Mouse (Mus musculus): ENCODE measurements around the gene Eml1. TPM values are rescaled to one million over a fixed set of nuclear protein-coding genes. Genes with fewer than 3 reads are reported as not detected.

Gene Eml1
- total and polyA plus RNA-seq, 2 experiments from 2014 or later, result 41.2 to 55.2 TPM

DNA sequence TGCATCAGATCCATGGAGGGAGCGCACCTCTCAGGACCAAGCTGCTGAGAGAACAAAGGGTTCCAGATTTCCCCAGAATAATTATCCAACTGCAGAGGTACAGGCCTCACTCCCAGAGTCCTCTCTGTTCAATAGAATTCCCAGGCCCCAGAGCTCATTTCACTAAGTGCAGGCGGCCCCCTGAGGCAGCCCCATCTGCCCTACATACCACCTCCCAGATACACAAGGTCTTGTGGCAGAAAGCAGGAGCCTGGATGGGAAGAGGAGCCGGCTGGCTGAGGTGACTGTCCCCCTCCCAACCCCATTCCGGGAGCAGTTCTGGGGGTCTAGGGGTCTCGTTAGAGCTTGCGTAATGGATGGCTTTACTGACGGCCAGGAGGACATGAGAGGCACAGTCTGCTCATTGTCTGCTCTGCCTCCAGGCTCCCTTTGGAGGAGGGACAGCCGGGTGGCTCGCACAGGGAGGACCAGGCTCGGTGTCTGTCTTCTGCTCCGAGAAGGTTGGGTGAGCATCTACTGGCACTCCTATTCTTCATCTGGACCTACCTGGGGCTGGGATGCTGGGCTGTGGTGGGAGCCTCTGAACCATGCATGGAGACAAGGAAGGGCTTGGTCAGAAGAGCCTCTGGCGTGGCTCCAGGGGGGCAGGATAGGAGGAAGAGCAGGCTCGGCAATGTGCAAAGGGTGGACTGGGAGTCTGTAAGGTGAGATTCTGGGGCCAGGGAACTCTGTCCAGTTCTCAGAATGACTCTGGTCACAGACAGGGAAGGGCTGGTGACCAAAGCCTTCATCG, 39.9 kb downstream of the Eml1 start:
- DNase-seq (ENCODE audit: low spot score), result peak; percentile 41
- Histone ChIP-seq H3K27me3 (ENCODE audit: insufficient read depth, low read length) (no peaks in the 10 kb centered on the region), H3K9me3 (ENCODE audit: low read length) (no peaks in the 10 kb centered on the region), H3K4me1 (ENCODE audit: insufficient read depth, low read length) (0 out of 2 replicates have a peak, but pooled peaks cover 10% of the 10 kb centered on the region), H3K4me2 (ENCODE audit: low read depth, low read length) (0 out of 2 replicates have a peak overlapping the region, but pooled peaks have one; percentile 23), H3K36me3 (ENCODE audit: insufficient read depth, low read length) (no peaks in the 10 kb centered on the region), H3K27ac (peak overlapping the region; percentile 58; the same call in 1 of the 2 replicates), H3K4me3 (ENCODE audit: low read length) (peak overlapping the region; percentile 2; the same call in 1 of the 2 replicates), H3K9ac (replicated peaks; ENCODE audit: low read length) (0 out of 2 replicates have a peak overlapping the region, but pooled peaks have one; percentile 13)
- WGBS, result 43% methylated on average over 14 of the region's 14 CpGs
- no peak for TF ChIP-seq CTCF (IDR thresholded peaks at IDR 0.05; ENCODE audit: low read depth)
- ATAC-seq, result peak; percentile 61

DNA sequence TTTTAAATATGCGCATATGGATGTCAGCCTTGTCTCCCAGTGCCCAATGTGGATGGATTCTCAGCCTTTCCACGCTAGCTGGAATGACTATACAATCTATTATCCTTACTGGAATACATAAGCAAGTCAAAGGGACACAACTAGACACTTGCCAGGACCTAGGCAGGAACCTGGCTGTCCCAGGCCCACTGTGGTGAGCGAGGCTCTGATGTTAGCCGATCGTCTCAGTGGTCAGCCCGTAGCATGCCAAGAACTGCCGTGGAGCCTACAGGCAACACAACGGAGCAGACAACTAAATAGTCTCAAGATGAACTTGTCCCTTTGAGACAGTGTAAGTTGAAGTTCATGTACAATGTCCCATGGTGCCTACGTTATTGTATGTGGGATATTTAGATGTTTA, 44.2 kb downstream of the Eml1 start:
- no peaks in the 10 kb centered on the region for H3K9me3 ChIP-seq (ENCODE audit: low read length)
- 55% methylated on average over 9 of the region's 9 CpGs for WGBS
- DNase-seq (ENCODE audit: low spot score) (peak; percentile 36), ATAC-seq (peak; percentile 66; the same call in 1 of the 2 replicates)
- no peak overlapping the region for H3K4me3 ChIP-seq (ENCODE audit: low read length)
- no peaks in the 10 kb centered on the region for H3K36me3 ChIP-seq (ENCODE audit: insufficient read depth, low read length)
- H3K4me2 ChIP-seq (ENCODE audit: low read depth, low read length), result no peak overlapping the region
- no peak for TF ChIP-seq CTCF (IDR thresholded peaks at IDR 0.05; ENCODE audit: low read depth)
- no peak overlapping the region for H3K27ac ChIP-seq
- no peak overlapping the region for H3K9ac ChIP-seq (replicated peaks; ENCODE audit: low read length)
- H3K27me3 ChIP-seq (ENCODE audit: insufficient read depth, low read length), result no peaks in the 10 kb centered on the region
- 0 out of 2 replicates have a peak, but pooled peaks cover 10% of the 10 kb centered on the region for H3K4me1 ChIP-seq (ENCODE audit: insufficient read depth, low read length)

DNA sequence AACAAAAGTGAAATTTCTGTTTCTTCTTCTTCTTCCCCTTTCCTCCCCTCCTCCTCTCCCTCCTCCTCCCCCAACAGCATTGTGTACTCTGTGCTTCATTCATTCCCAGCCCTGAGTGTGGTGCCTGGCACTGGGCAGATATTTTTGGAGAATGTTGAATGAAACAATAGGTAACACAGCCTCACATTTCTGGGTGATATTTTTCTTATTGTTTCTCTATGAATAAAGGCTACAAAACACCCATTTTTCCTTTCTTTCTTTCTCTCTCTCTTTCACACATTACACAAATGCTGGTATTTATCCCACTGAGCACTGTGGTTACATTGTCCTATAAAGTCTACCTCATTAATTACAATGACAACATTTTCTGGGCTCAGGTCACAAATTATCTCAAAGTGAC, 48.8 kb downstream of the Eml1 start:
- TF ChIP-seq CTCF (IDR thresholded peaks at IDR 0.05; ENCODE audit: low read depth), result no peak
- ATAC-seq (no peak), DNase-seq (ENCODE audit: low spot score) (no peak)
- no peak overlapping the region for H3K27ac ChIP-seq
- no peaks in the 10 kb centered on the region for H3K27me3 ChIP-seq (ENCODE audit: insufficient read depth, low read length)
- no peaks in the 10 kb centered on the region for H3K9me3 ChIP-seq (ENCODE audit: low read length)
- no peak overlapping the region for H3K9ac ChIP-seq (replicated peaks; ENCODE audit: low read length)
- no peak overlapping the region for H3K4me2 ChIP-seq (ENCODE audit: low read depth, low read length)
- no peaks in the 10 kb centered on the region for H3K36me3 ChIP-seq (ENCODE audit: insufficient read depth, low read length)
- peaks cover 9% of the 10 kb centered on the region; the same call in 1 of the 2 replicates for H3K4me1 ChIP-seq (ENCODE audit: insufficient read depth, low read length)
- no peak overlapping the region for H3K4me3 ChIP-seq (ENCODE audit: low read length)

DNA sequence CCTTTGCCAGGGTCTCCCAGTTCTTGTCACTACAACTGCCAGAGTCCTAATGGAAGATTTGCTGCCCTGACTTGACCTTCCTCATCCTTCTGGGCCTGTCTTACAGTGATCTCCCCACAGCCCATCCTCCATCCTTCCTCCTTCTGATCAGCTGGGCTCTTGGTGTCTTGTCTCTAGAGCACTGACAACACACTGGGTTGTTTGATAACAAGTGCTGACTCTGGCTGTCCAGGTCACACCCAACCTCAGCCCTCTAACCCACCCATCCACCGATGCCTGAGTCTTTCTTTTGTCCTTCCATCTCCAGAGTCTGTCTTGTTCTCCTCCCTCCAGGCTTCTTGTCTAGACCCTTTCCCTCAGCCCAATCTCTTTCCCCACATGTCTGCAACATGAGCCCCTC, 50.7 kb downstream of the Eml1 start:
- DNase-seq (ENCODE audit: low spot score), result no peak
- no peak for TF ChIP-seq CTCF (IDR thresholded peaks at IDR 0.05; ENCODE audit: low read depth)
- H3K4me1 ChIP-seq (ENCODE audit: insufficient read depth, low read length), result peaks cover 15% of the 10 kb centered on the region; the same call in 1 of the 2 replicates
- H3K9ac ChIP-seq (replicated peaks; ENCODE audit: low read length), result no peak overlapping the region
- 85% methylated on average over 1 of the region's 1 CpGs for WGBS
- no peak overlapping the region for H3K4me3 ChIP-seq (ENCODE audit: low read length)
- H3K36me3 ChIP-seq (ENCODE audit: insufficient read depth, low read length), result no peaks in the 10 kb centered on the region
- no peak overlapping the region for H3K4me2 ChIP-seq (ENCODE audit: low read depth, low read length)
- H3K9me3 ChIP-seq (ENCODE audit: low read length), result no peaks in the 10 kb centered on the region
- H3K27me3 ChIP-seq (ENCODE audit: insufficient read depth, low read length), result no peaks in the 10 kb centered on the region
- H3K27ac ChIP-seq, result no peak overlapping the region
- ATAC-seq, result no peak

DNA sequence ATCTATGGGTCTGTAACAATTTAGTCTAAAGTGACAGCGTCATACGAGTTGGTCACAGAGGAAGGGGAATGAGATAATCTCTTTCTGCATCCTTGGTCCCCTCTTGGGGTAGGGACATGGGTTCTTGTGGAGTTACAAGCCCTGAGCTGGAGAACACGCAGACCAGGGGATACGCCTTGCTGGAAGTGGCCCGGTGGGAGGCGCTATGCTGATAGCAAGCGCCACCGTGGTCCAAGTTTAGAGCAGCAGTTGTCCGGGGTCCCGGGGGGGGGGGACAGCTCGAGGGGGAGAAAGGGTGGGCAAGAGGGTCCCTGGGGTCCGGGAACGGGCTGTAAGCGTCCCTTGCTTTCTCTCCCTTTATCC, 51.7 kb downstream of the Eml1 start:
- TF ChIP-seq CTCF (IDR thresholded peaks at IDR 0.05; ENCODE audit: low read depth), result peak; percentile 54

DNA sequence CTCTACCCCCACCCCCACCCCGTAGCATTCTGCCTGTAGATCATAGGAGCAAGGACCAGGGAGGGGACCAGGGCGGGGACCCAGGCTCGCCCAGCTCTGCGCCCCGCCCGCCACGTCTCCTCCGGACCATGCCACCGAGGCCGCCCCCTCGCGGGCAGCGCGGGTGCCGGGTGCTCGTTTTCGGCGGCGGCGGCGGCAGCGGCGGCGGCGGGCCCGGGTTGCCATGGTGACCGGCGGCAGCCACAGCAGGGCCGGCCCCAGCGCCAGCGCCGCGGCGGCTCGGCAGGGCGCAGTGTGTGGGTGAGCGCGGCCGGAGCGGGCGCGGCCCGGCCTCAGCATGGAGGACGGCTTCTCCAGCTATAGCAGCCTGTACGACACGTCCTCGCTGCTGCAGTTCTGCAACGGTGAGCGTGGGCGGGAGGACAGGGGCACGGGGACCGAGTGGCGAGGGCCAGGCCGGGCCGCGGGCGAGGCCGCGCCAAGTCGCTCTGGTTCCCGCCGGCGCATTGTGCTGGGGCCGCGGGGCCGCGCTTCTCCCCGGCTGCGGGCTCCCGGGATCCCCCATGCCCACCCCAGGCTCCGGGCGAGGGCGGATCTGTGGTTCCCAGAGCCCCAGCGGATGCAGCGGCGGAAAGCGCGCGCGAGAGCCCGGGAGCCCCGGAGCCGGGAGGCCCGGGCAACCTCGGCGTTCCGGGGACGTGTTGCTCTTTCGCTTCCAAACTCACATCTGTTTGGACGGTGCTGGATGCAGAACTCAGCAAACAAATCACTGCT, 52.3 kb downstream of the Eml1 start:
- Histone ChIP-seq H3K36me3 (ENCODE audit: insufficient read depth, low read length) (no peaks in the 10 kb centered on the region), H3K9ac (replicated peaks; ENCODE audit: low read length) (peak overlapping the region; percentile 84), H3K27ac (peak overlapping the region; percentile 91), H3K4me1 (ENCODE audit: insufficient read depth, low read length) (peaks cover 15% of the 10 kb centered on the region; the same call in 1 of the 2 replicates), H3K4me2 (ENCODE audit: low read depth, low read length) (peak overlapping the region; percentile 79), H3K9me3 (ENCODE audit: low read length) (no peaks in the 10 kb centered on the region), H3K4me3 (ENCODE audit: low read length) (peak overlapping the region; percentile 85), H3K27me3 (ENCODE audit: insufficient read depth, low read length) (no peaks in the 10 kb centered on the region)
- DNase-seq (ENCODE audit: low spot score) (peak; percentile 92), ATAC-seq (peak; percentile 93)
- under 1% methylated on average over 76 of the region's 90 CpGs for WGBS
- no peak for TF ChIP-seq CTCF (IDR thresholded peaks at IDR 0.05; ENCODE audit: low read depth)

More for the DNA sequence above, 51.7 kb downstream of the Eml1 start:
- no peaks in the 10 kb centered on the region for H3K9me3 ChIP-seq (ENCODE audit: low read length)
- H3K27me3 ChIP-seq (ENCODE audit: insufficient read depth, low read length), result no peaks in the 10 kb centered on the region
- peak; percentile 81 for DNase-seq (ENCODE audit: low spot score)
- peak overlapping the region; percentile 85 for H3K4me3 ChIP-seq (ENCODE audit: low read length)
- peak; percentile 76 for ATAC-seq
- H3K9ac ChIP-seq (replicated peaks; ENCODE audit: low read length), result peak overlapping the region; percentile 84
- H3K4me2 ChIP-seq (ENCODE audit: low read depth, low read length), result peak overlapping the region; percentile 79
- peak overlapping the region; percentile 91 for H3K27ac ChIP-seq
- H3K4me1 ChIP-seq (ENCODE audit: insufficient read depth, low read length), result peaks cover 15% of the 10 kb centered on the region; the same call in 1 of the 2 replicates
- WGBS, result under 1% methylated on average over 12 of the region's 14 CpGs
- H3K36me3 ChIP-seq (ENCODE audit: insufficient read depth, low read length), result no peaks in the 10 kb centered on the region

Measured in hindbrain, postnatal 0 days (tissue).